Mouse (Mus musculus) heart, postnatal 36 days (tissue): ENCODE data around the gene Acap2. TPM values are rescaled to one million over a fixed set of nuclear protein-coding genes. Genes with fewer than 3 reads are reported as not detected.

Experiments
- DNase-seq, 2 experiments: peaks; one replicate each; pipeline ENCODE4 v3.0.0; 2021 to 2022
- intact Hi-C: fragments of 180-260 bp; cut with DNase I; formaldehyde crosslinking; loops from one replicate; pipeline ENCODE4 v1.15.1; 2025
- total RNA-seq, 2 experiments: library from RNA; stranded (reverse); gene quantifications; 2 replicates each; pipeline ENCODE4 v1.2.3; 2021

Gene Acap2
- total RNA-seq, 2 experiments from 2014 or later = 21.3 to 22.6 TPM

DNA sequence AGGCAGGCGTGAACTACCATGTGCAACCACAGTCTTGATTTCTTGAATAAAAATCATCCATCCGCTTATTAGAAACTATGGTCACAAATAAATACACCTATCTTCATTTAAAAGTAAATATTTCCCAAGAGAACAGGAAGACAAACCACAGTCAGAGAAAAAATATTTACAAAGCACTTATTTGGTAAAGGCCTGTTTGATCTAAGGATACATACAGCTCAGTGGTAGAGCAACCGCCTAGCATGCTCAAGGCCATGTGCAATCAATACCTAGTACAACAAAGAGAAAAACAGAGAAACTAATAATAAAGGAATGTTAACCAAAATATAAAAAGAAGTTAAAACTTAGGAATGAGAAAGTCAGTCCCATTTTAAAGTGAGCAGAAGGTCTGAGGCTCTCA, 28.8 kb downstream of the Acap2 start:
- no peak for DNase-seq
- intact Hi-C loops = no loop called here

DNA sequence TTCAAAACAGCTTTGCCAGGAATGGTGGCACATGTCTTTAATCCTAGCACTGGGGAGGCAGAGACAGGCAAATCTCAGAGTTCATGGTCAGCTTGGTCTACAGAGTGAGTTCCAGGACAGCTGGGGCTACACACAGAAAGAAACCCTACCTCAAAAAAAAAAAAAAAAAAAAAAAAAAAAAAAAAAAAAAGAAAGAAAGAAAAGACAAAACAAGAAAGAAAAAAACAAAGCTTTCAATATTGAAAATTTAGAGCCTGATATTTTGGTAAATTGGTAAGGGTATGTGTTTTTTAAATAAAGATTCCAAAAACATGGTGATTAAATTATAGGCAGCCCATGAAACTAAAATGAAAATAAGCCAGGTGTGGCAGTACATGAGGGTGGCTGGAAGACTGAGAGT, 29.6 kb downstream of the Acap2 start:
- intact Hi-C loops = no loop called here
- DNase-seq = no peak

DNA sequence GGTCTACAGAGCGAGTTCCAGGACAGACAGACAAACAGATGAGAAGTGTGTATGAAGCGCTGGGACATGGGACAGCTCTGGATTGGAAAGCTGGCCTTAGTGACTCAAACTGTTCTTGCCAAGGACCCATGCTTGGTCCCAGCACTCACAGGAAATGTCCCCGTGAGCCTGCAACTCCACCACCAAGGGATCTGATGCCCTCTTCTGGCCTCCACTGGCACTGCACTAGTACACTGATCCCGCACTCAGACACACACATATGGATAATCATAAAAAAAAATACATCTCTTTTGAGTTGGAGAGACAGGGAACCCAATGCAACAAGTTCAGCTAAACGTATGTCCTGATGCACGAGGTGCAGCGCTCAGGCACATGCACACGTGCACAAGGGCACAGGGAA, 30.7 kb downstream of the Acap2 start:
- intact Hi-C loops = no loop called here
- DNase-seq = no peak

DNA sequence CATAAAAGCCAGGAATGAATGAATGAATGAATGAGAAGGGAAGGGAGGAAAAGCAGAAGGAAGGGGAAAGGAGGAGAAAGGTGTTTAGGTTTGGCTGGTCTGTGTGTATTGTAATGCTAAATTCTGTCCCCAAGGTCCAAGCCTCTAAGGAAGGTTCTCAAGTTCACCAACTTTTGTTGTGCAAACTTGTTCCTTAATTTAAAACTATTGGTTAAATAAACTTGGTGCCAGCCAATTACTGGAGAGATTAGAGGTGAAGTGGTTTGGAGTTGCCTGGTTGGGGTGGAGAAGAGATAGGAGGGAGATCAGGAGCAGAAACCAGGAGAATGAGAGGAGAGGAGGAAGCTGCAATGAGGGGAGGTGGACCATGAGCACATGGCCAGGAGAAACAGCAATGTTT, 31.4 kb downstream of the Acap2 start:
- intact Hi-C loops = no loop called here
- no peak for DNase-seq

DNA sequence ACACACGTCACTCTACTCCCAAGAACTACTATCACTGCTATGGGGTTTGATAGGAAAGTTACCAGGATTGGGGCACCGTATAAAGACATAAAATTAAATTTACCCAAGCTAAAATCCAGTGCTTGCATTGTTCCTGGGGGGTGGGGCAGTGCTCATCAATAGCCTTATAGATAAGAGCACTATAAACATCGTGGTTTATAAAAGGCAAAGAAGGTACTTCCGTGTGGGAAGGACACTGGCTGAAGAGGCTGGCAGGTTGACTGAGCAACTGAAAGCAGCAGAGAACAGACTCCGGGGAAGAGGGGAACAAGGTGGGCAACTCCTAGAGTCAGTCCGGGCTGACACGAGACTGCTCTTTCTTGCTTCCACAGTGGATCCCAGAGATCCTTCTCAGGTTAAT, 33.1 kb downstream of the Acap2 start:
- intact Hi-C loops = no loop called here
- no peak for DNase-seq

DNA sequence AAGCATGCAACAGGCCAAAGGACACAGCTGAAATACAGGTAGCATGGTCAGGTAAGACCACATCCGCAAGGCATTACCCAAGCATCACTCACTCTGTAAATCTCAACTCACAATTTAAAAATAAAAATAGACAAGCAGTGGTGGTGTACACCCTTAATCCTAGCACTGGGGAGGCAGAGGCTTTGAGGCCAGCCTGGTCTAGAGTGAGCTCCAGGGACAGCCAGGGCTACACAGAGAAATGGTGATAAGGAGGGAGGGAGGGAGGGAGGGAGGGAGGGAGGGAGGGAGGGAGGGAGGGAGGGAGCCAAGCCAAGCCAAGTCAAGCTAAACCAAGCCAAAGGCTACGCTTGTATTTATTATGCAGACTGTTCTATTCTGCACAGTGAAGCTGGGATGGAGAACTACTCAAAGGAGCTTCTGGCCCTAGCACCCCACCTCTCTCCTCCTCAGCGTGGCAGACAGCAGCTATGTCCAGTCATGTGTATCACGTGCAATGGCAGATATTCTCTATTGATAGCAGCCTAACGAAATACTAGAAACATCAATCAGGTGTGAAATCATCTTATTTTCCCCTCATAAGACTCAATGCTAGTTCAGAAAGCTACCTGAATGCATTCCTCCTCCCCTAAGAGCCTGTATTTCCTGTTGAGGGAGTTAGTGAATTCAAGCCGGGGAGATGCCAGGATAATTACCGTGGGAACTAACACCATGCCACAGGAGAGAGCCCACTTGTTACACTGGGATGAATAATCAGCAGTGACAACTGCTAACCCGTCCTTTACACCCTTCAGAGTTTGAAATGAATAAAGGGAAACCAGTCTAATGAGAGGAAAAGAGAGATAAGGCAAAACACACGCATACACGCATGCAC, 33.8 kb downstream of the Acap2 start:
- intact Hi-C loops = no loop called here
- DNase-seq = no peak

DNA sequence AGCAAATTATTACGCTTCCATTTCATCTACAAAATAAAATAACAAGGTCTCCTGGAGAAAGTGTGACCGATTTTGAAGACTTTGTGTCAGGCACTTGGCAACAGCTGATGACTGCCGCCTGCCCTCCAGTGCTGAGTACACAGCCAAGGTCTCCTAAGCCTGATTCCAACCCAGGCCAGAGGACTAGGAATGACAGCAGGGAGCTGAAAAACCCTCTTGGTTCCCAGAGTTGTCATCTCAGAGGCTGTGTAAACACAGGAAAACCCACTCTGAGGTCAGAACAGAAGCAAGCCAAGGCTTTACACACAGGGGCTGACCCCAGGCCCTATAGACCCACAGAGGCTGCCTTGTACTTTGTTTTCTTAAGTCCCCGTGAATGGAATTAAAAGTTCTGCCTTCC, 35.1 kb downstream of the Acap2 start:
- intact Hi-C loops = no loop called here

DNA sequence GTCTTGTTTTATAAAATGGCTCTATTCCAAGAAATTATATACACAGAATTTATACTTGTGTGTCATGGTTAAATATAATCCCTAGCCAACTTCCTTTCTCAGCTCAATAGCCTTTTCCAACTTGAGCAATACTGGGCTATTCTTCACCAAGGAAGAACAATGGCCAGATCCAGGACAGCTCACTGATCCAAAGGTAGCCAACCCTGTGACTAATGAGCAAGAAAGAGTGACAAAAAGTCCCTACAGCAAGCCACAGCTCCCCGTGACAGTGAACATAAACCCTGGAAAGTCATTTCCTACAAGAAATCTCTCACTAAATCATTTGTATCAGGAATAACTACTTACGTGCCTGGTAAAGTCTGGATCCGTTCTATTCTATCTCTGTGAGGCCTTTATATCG, 35.6 kb downstream of the Acap2 start:
- DNase-seq = no peak
- intact Hi-C loops = no loop called here

More for the DNA sequence above, 35.1 kb downstream of the Acap2 start:
- DNase-seq = no peak

DNA sequence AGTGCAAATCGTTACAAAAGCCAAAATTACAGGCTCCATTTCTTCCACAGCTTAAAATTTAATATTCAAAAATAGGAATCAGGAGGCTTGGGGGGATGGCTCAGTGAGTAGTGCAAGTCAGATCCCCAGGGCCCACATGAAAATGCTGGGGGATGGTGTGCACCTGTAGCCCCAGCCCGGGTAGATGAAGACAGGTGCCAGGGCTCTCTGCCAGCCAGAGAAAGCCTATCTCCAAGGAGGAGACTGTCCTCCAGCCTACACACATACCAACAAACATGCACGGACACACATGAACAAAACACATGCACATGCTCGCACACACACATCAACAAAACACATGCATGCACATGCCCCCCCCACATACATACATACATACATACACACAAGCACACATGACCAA, 36.9 kb downstream of the Acap2 start:
- DNase-seq = no peak
- intact Hi-C loops = no loop called here

DNA sequence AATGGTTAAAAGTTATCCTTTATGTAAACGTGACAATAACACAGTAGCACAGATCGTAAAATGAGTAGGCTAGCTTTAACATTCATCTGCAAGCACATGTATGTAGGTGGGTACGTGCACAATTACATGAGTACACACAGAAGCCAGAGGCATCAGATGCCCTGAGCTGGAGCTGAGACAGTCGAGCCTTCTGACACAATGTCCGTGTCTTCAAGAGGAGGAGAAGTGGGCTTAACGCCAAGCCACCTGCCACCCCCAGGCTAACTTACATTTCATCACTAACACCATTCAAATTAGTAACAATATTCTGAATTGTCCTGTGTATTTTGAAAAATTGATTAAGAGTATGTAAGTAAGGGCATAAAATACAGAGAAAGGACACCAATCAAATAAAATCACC, 40.6 kb downstream of the Acap2 start:
- intact Hi-C loops = no loop called here
- no peak for DNase-seq

DNA sequence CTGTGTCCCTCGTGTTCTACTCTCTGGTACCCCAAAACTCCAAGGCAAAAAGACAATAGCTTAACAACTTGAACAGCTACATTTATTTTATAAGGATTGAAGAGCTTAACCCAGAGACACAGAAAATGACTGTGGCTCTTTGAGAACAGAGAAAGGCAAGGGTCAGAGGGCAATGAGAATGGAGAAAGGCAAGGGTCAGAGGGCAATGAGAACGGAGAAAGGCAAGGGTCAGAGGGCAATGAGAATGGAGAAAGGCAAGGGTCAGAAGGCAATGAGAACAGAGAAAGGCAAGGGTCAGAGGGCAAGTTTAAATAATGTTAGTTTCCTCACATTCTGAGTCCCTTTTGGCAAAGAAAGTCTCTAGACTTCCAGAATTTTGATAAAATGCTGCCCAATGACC, 41.6 kb downstream of the Acap2 start:
- DNase-seq = no peak
- intact Hi-C loops = no loop called here

DNA sequence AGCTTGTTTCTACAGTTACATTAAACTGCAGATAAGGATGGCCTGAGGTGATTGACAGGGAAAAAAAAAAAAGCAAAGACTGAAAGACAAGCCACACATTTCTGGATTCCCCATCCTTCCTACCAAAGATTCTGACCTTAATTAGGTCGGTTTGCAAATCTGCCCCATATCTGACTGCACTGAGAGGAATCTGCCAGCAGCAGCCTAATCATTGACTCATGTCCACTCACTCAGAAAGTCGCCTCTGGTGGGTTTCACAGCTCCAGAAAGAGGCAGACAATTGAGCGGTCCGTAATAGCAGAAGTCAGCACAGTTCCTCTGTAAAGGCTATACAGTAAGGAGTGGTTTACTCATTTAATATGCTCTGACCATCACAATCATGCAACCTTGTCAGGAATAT, 51.2 kb downstream of the Acap2 start:
- intact Hi-C loops = no loop called here
- no peak for DNase-seq

DNA sequence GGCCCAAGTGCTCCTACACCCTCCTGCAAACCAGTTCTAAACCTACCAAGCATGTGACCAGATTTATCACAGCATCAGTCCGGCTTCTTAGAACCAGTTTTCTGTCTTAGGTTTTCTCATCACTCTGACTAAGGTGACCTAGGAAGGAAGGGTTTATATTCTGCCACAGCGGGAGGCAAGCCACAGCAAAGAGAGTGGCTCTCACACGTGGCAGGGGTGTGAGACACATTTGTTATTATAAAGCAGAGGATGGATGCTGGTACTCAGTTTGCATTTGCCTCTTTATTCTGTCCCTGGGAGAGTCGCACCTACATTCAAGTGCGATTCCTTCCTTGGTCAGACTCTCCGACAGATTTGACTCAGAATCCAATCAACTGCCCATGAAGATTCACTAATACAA, 52.2 kb downstream of the Acap2 start:
- DNase-seq = no peak
- intact Hi-C loops = no loop called here

DNA sequence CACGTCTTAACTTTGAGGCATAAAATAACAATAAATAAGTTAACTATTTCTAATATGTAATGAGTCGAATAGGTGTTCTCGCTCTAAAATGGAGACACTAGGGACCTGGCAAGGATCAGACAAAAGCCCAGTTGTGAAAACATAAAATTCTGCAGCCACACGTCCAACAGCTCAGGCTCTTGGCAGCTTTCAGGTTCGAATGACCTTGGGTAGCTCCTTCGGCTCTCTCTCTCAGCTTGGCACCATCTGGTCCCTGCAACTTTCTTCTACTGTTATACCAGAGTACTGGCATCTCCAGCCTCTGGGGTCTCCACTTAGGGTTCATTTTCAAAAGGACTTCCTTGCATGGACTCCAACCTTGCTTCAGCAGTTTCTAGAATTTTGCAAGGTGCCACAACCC, 53.3 kb downstream of the Acap2 start:
- intact Hi-C loops = no loop called here
- DNase-seq = no peak

DNA sequence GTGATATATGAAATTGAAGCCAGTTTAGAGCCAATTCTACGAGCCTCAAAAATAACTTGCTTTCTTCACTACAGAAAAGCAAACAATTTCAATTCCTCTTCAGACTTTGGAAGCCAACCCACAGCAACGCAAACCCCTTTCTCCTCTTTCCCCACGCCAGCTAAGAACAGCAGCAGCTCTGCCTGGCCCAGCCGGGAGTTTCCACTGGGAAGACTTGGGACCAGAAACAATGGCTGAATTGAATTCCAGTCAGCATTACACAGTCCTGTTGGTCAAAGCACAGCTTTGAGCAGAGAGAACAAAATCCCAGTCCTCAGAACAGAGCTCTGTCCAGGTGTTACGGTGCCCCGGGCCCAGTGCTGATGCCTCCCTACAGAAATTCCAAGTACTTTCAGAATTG, 59.1 kb downstream of the Acap2 start:
- no peak for DNase-seq
- intact Hi-C loops = no loop called here

DNA sequence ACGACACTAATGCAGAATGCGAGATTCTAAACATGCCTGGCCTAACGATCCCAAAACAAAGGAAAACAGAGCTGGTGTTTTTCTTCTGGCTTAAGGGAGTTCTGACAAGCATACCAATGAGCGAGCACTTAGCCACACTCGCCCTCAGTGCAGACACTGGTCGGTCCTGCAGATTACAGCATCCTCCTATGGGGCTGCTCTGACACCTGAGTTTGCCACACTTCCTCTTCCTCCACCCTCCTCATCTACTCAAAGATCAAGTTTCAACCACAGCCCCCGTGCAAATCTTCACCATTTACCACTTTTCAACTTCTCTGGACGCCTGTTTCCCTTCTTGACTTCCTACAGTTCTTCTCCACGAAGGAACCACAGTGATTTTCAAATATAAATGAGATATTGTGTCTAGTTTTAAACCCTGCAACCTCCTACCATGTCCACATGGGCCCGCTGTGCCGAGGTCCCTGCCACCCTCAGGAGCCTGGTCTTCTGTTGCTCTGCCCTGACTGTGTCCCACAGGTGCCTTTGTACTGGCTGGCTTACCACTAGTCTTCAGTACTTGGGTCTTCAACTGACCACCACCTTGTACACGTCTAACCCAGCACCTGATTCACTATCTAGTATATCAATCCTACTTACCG, 64.3 kb downstream of the Acap2 start:
- intact Hi-C loops = no loop called here
- DNase-seq = no peak

DNA sequence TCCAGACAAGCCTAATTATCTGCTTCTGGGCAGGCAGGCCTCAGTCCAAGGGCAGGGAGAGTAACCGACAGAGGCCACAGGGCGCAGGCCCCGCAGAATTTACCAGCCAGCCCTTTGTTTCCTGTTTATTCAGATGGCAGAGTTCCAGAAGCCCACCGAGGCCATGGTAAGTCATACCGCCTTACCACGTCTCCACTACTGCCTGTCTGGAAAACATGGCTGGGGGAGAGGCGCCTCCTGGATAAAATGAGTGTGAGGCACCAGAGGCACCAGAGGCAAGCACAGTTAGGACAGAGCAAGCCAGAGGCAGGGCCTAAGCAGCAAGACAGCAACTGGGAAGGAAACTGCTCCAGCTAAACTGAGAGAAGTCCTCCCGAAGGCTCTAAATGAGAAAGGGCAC, 65.5 kb downstream of the Acap2 start:
- intact Hi-C loops = no loop called here
- DNase-seq = no peak

DNA sequence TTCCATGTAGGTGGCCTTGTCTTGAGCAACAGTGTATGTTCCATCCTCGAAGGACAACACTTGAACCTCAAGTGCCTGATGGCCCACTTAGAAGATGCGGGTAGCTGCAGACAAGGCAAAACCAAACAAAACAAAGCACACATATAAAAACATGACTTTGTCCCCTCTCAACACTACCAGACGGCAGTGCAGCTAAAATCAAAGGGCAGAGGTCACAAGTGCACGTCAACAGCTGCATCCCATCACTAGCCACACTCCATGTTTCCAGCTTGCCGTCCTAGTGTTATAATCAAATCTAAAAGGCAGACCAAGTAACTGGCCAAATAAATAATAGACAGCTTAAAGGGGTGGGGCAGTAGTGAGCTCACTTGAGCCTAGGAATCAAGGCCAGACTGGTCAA, 69.5 kb downstream of the Acap2 start:
- intact Hi-C loops = no loop called here
- DNase-seq = no peak

DNA sequence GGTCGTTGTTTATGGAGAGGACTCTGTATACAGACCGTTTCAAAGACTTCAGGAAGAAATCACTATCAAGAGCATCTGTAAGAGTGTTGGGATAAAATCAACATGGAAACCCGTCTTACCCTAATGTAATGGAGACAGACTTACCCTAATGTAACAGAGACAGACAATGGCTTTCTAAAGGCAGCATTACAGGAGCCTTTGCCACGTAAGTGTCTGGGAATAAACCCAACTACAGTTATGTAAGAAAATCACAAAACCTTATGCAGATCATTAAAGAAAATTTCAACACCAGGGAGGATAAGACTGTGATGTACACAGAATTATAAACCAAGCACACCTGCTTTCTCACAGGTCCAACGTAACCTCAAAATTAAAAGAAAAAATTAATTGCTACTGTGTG, 72.9 kb downstream of the Acap2 start:
- intact Hi-C loops = no loop called here

DNA sequence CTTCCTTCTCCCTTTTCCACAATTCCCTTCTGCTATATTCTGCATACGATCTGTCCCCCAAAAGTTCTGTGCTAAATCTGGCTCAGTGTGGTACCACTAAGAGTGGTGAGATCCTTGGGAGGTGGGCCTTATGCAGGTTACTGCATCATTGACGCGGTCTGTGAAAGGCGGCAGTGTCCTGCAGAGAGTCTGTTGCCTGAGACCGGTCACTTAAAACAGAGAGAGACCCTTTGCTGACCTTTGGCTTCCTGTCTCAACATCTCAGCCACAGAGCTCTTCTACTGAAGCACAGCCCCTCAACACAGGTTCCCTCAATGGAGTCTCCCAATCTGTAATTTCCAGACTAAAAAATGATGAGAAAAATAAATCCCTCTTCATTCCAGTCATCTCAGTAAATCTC, 76.1 kb downstream of the Acap2 start:
- intact Hi-C loops = no loop called here
- no peak for DNase-seq

More for the DNA sequence above, 72.9 kb downstream of the Acap2 start:
- no peak for DNase-seq

DNA sequence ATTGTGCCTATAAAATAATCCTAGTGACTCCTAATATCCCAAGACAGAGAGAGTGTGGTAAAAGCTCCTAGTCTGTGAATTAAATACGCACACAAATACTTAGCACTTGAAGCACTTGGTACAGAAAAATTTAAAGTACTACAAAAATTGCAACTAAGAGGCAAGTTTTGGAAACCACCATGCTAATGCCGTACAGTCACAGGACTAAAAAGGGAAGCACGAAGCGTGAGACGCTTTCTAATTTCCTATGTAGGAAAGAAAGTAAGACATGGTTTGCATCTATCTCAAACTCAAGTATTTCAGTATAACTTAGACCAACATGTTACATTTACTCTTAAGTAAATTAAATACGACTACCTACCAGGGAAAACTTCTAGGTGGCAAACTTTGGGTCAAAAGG, 79.4 kb downstream of the Acap2 start:
- DNase-seq = no peak
- intact Hi-C loops = no loop called here

DNA sequence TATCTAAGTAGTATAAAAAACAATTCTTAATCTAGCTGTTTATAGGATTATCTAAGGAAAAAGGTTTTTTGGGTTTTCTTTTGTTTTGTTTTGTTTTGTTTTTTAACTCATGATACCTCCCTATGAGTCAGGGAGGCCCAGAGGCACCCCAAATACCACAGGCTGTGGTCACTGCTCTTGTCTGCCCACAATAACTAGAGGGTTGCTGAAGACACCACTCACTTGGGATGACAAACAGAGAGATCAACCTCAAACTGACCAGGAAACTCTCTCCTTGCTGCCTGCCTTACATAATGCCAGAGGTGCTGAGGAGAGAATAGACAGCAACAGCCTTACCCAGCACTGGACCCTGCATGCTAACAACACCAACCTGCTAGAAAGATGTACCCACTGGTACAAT, 87.4 kb downstream of the Acap2 start:
- DNase-seq = no peak
- intact Hi-C loops = no loop called here

DNA sequence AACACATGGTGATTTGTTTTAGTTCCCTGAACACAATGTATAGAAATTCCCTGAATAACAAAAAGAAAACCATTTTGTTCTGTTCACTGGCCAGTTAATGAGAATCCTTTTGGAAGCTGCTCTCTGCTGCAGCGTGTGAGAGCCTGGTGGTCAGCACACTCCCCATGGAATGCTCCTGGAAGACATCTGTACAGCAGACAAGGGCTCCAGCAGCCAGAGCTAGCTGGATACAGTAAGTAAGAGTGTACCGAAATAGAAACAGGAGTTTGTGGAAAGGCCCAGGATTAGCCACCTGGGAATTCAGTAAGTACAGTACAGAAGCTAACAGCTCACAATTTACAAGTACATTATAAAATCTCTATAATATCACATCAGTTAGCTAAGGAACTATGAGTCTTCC, 99.7 kb downstream of the Acap2 start:
- intact Hi-C loops = no loop called here
- DNase-seq = no peak
